Mouse (Mus musculus) lung, postnatal 0 days (tissue): ENCODE measurements around the gene Tbc1d1. TPM values are rescaled to one million over a fixed set of nuclear protein-coding genes. Genes with fewer than 3 reads are reported as not detected.

Experiments used
- ATAC-seq: fragments of 200-750 bp; cut with Nextera tagmentation; 2 replicates; pipeline ENCODE4 v1.8.0; 2017; ENCODE audit warnings: moderate library complexity
- DNase-seq: peaks from one replicate; pipeline ENCODE4 v3.0.0-alpha.2; 2016; ENCODE audit warnings: low spot score
- H3K27ac ChIP-seq: fragments of 300-500 bp; sonication (generic); 2 replicates; pipeline ENCODE4 v1.5.1; 2014; ENCODE audit warnings: antibody characterized with exemption, mild to moderate bottlenecking, low read length, mixed read lengths
- H3K27me3 ChIP-seq: fragments of 300-500 bp; sonication (generic); replicated peaks from 2 replicates; pipeline ENCODE4 v1.6.1; 2014; ENCODE audit warnings: low read length, mixed read lengths; ENCODE audit not compliant: insufficient read depth
- H3K36me3 ChIP-seq: fragments of 300-500 bp; sonication (generic); 2 replicates; pipeline ENCODE4 v1.6.1; 2014; ENCODE audit warnings: low read length, mixed read lengths; ENCODE audit not compliant: insufficient read depth
- H3K4me1 ChIP-seq: fragments of 300-500 bp; sonication (generic); 2 replicates; pipeline ENCODE4 v1.6.1; 2014; ENCODE audit warnings: antibody characterized with exemption, low read depth, low read length, mixed read lengths; ENCODE audit not compliant: insufficient read depth
- H3K4me2 ChIP-seq: fragments of 300-500 bp; sonication (generic); replicated peaks from 2 replicates; pipeline ENCODE4 v1.6.1; 2014; ENCODE audit warnings: low read depth, mild to moderate bottlenecking, low read length, moderate library complexity, mixed read lengths
- H3K4me3 ChIP-seq: fragments of 300-500 bp; sonication (generic); 2 replicates; pipeline ENCODE4 v1.5.1; 2014; ENCODE audit warnings: low read depth, low read length
- H3K9ac ChIP-seq: fragments of 300-500 bp; sonication (generic); replicated peaks from 2 replicates; pipeline ENCODE4 v1.6.1; 2014; ENCODE audit warnings: low read depth, mild to moderate bottlenecking
- H3K9me3 ChIP-seq: fragments of 300-500 bp; sonication (generic); 2 replicates; pipeline ENCODE4 v1.6.1; 2016; ENCODE audit warnings: low read length, mixed read lengths
- CTCF ChIP-seq: IDR thresholded peaks from 2 replicates; pipeline ENCODE4 v1.5.1; 2016; ENCODE audit warnings: antibody characterized with exemption, mild to moderate bottlenecking
- EP300 ChIP-seq: IDR thresholded peaks from 2 replicates; pipeline ENCODE4 v1.6.1; 2016; ENCODE audit warnings: antibody characterized with exemption, mild to moderate bottlenecking, control low read depth
- WGBS: fragments of 180-500 bp; shearing (Covaris S2); extraction: QIAGEN DNeasy Blood & Tissue Kit; methylation state at CpG from one replicate; pipeline ENCODE4 v1.1.7; 2014; 5-methylcytosine and 5-hydroxymethylcytosine counted together
- microRNA-seq: library from miRNA; unstranded; fragments of <30 nt; microRNA quantifications from one replicate; pipeline ENCODE4, GENCODE M21; 2016
- polyA plus RNA-seq: library from polyadenylated mRNA; unstranded; fragments of >200 nt; fragmentation: Nextera tagmentation; extraction: Ambion mirVana; gene quantifications from 2 replicates; pipeline ENCODE4 v1.2.1, GENCODE M21; 2015

Gene Tbc1d1
- polyA plus RNA-seq, 1 experiment from 2014 or later = 15.3 TPM

- H3K4me1 ChIP-seq = no peaks in the 10 kb centered on the region
- no peak overlapping the region for H3K4me2 ChIP-seq
- H3K9ac ChIP-seq = no peak overlapping the region
- WGBS = 85% methylated on average over 4 of the region's 4 CpGs
- H3K27me3 ChIP-seq = no peaks in the 10 kb centered on the region
- H3K36me3 ChIP-seq = no peaks in the 10 kb centered on the region
- ATAC-seq (no peak), DNase-seq (no peak)
- H3K4me3 ChIP-seq = no peak overlapping the region
- H3K27ac ChIP-seq = no peak overlapping the region
- H3K9me3 ChIP-seq = no peaks in the 10 kb centered on the region
- no peak for TF ChIP-seq CTCF
- TF ChIP-seq EP300 = no peak
Measured at GRCm38 (mm10) chr5:64400742-64401141, 244.6 kb downstream of the Tbc1d1 start.

Small RNAs within 50 kb of the gene (microRNA-seq; reads per million reads assigned to microRNA genes)
- gene Gm22395 = not detected

Other genes with a start within 250 kb of the Tbc1d1 start
- gene Rell1, start 187.4 kb upstream of the Tbc1d1 start, polyA plus RNA-seq = 27.0 and 29.0 TPM in 2 replicates
- 27.0 and 28.3 TPM in 2 replicates for gene Pgm2, start 63.4 kb upstream of the Tbc1d1 start, polyA plus RNA-seq